Mouse (Mus musculus) embryonic facial prominence, embryonic 15.5 days (tissue): ENCODE measurements around the gene Dppa2. TPM values are rescaled to one million over a fixed set of nuclear protein-coding genes. Genes with fewer than 3 reads are reported as not detected.

Source experiments
- ATAC-seq: fragments of 200-750 bp; cut with Nextera tagmentation; 2 replicates; pipeline ENCODE4 v1.8.0; 2017; ENCODE audit warnings: low read depth, moderate TSS enrichment; ENCODE audit not compliant: insufficient number of reproducible peaks, low FRiP score, low TSS enrichment
- H3K27ac ChIP-seq: fragments of 300-500 bp; sonication (generic); replicated peaks from 2 replicates; pipeline ENCODE4 v1.5.1; 2015; ENCODE audit warnings: mild to moderate bottlenecking, inconsistent platforms
- H3K27me3 ChIP-seq: fragments of 300-500 bp; sonication (generic); 2 replicates; pipeline ENCODE4 v1.6.1; 2015; ENCODE audit warnings: inconsistent platforms
- H3K36me3 ChIP-seq: fragments of 300-500 bp; sonication (generic); 2 replicates; pipeline ENCODE4 v1.6.1; 2015; ENCODE audit warnings: mild to moderate bottlenecking, inconsistent platforms
- H3K4me1 ChIP-seq: fragments of 300-500 bp; sonication (generic); 2 replicates; pipeline ENCODE4 v1.6.1; 2015; ENCODE audit warnings: inconsistent platforms
- H3K4me2 ChIP-seq: fragments of 300-500 bp; sonication (generic); replicated peaks from 2 replicates; pipeline ENCODE4 v1.6.1; 2015; ENCODE audit warnings: mild to moderate bottlenecking, inconsistent platforms
- H3K4me3 ChIP-seq: fragments of 300-500 bp; sonication (generic); replicated peaks from 2 replicates; pipeline ENCODE4 v1.5.1; 2015; ENCODE audit warnings: mild to moderate bottlenecking, inconsistent platforms
- H3K9ac ChIP-seq: fragments of 300-500 bp; sonication (generic); 2 replicates; pipeline ENCODE4 v1.6.1; 2015; ENCODE audit warnings: inconsistent platforms
- H3K9me3 ChIP-seq: fragments of 300-500 bp; sonication (generic); replicated peaks from 2 replicates; pipeline ENCODE4 v1.6.1; 2016; ENCODE audit warnings: inconsistent platforms
- WGBS: fragments of 180-500 bp; shearing (Covaris S2); methylation state at CpG from one replicate; pipeline ENCODE4 v1.1.7; 2015; 5-methylcytosine and 5-hydroxymethylcytosine counted together
- polyA plus RNA-seq: library from polyadenylated mRNA; unstranded; fragments of >200 nt; fragmentation: Nextera tagmentation; extraction: Ambion mirVana; gene quantifications from 2 replicates; pipeline ENCODE4 v1.2.1, GENCODE M21; 2015

Dppa2 gene
- polyA plus RNA-seq = not detected in 2 replicates

- 79% methylated on average over 7 of the region's 7 CpGs for WGBS
- no peak within 1 kb of the TSS for H3K27ac ChIP-seq
Observed at GRCm38 (mm10) chr16:48303509-48303908, at the start of gene Dppa2. Gene Dppa2, plus strand, starts transcription at chr16:48303908.

GRCm38 (mm10) chr16:48254584-48254983 lies 49.1 kb upstream of the Dppa2 start:
- 88% methylated on average over 5 of the region's 5 CpGs for WGBS
- ATAC-seq = no peak
- H3K4me2 ChIP-seq = no peak overlapping the region
- H3K4me1 ChIP-seq = no peaks in the 10 kb centered on the region
- no peak overlapping the region for H3K27ac ChIP-seq
- no peaks in the 10 kb centered on the region for H3K27me3 ChIP-seq
- H3K4me3 ChIP-seq = no peak overlapping the region
- H3K9me3 ChIP-seq = no peaks in the 10 kb centered on the region
- no peaks in the 10 kb centered on the region for H3K36me3 ChIP-seq
- no peak overlapping the region for H3K9ac ChIP-seq

More at GRCm38 (mm10) chr16:48303509-48303908, at the start of gene Dppa2:
- Histone ChIP-seq H3K9me3 (no peaks in the 10 kb centered on the region), H3K4me3 (no peak within 1 kb of the TSS), H3K36me3 (no peaks in the 10 kb centered on the region), H3K4me1 (no peaks in the 10 kb centered on the region), H3K27me3 (no peaks in the 10 kb centered on the region), H3K4me2 (no peak within 1 kb of the TSS), H3K9ac (no peak within 1 kb of the TSS)
- ATAC-seq = no peak

- Histone ChIP-seq H3K9me3 (no peaks in the 10 kb centered on the region), H3K27ac (no peak overlapping the region), H3K27me3 (no peaks in the 10 kb centered on the region), H3K4me3 (no peak overlapping the region), H3K9ac (no peak overlapping the region), H3K4me1 (no peaks in the 10 kb centered on the region), H3K36me3 (no peaks in the 10 kb centered on the region), H3K4me2 (no peak overlapping the region)
- ATAC-seq = no peak
- 86% methylated on average over 4 of the region's 4 CpGs for WGBS
Observed at GRCm38 (mm10) chr16:48259519-48259918, 44.2 kb upstream of the Dppa2 start.

GRCm38 (mm10) chr16:48262901-48263300 lies 40.8 kb upstream of the Dppa2 start:
- H3K27ac ChIP-seq = no peak overlapping the region
- no peaks in the 10 kb centered on the region for H3K36me3 ChIP-seq
- no peak for ATAC-seq
- 77% methylated on average over 1 of the region's 1 CpGs for WGBS
- H3K4me2 ChIP-seq = no peak overlapping the region
- H3K4me1 ChIP-seq = no peaks in the 10 kb centered on the region
- no peak overlapping the region for H3K4me3 ChIP-seq
- no peaks in the 10 kb centered on the region for H3K9me3 ChIP-seq
- no peak overlapping the region for H3K9ac ChIP-seq
- H3K27me3 ChIP-seq = no peaks in the 10 kb centered on the region

- Histone ChIP-seq H3K9ac (no peak overlapping the region), H3K4me1 (no peaks in the 10 kb centered on the region), H3K27ac (no peak overlapping the region), H3K36me3 (no peaks in the 10 kb centered on the region), H3K4me3 (no peak overlapping the region), H3K27me3 (no peaks in the 10 kb centered on the region), H3K4me2 (no peak overlapping the region), H3K9me3 (no peaks in the 10 kb centered on the region)
- WGBS = 79% methylated on average over 4 of the region's 4 CpGs
- no peak for ATAC-seq
Observed at GRCm38 (mm10) chr16:48265856-48266255, 37.9 kb upstream of the Dppa2 start.

- H3K9me3 ChIP-seq = no peaks in the 10 kb centered on the region
- no peak overlapping the region for H3K9ac ChIP-seq
- no peak for ATAC-seq
- H3K4me3 ChIP-seq = no peak overlapping the region
- H3K27me3 ChIP-seq = no peaks in the 10 kb centered on the region
- no peaks in the 10 kb centered on the region for H3K4me1 ChIP-seq
- H3K4me2 ChIP-seq = no peak overlapping the region
- no peak overlapping the region for H3K27ac ChIP-seq
- no peaks in the 10 kb centered on the region for H3K36me3 ChIP-seq
- WGBS = 74% methylated on average over 4 of the region's 4 CpGs
Observed at GRCm38 (mm10) chr16:48276940-48277339, 26.8 kb upstream of the Dppa2 start.

GRCm38 (mm10) chr16:48280883-48281282 lies 22.8 kb upstream of the Dppa2 start:
- WGBS = 94% methylated on average over 4 of the region's 4 CpGs
- H3K4me3 ChIP-seq = no peak overlapping the region
- H3K9ac ChIP-seq = no peak overlapping the region
- ATAC-seq = no peak
- no peaks in the 10 kb centered on the region for H3K36me3 ChIP-seq
- H3K27ac ChIP-seq = no peak overlapping the region
- no peaks in the 10 kb centered on the region for H3K9me3 ChIP-seq
- H3K4me1 ChIP-seq = no peaks in the 10 kb centered on the region
- no peak overlapping the region for H3K4me2 ChIP-seq
- no peaks in the 10 kb centered on the region for H3K27me3 ChIP-seq

GRCm38 (mm10) chr16:48282801-48283200 lies 20.9 kb upstream of the Dppa2 start:
- no peak overlapping the region for H3K4me3 ChIP-seq
- H3K9ac ChIP-seq = no peak overlapping the region
- no peak overlapping the region for H3K4me2 ChIP-seq
- WGBS = 62% methylated on average over 1 of the region's 1 CpGs
- H3K36me3 ChIP-seq = no peaks in the 10 kb centered on the region
- H3K27ac ChIP-seq = no peak overlapping the region
- no peak for ATAC-seq
- no peaks in the 10 kb centered on the region for H3K9me3 ChIP-seq
- no peaks in the 10 kb centered on the region for H3K27me3 ChIP-seq
- H3K4me1 ChIP-seq = no peaks in the 10 kb centered on the region

- Histone ChIP-seq H3K27ac (no peak within 1 kb of the TSS), H3K4me1 (no peaks in the 10 kb centered on the region), H3K27me3 (no peaks in the 10 kb centered on the region), H3K4me2 (no peak within 1 kb of the TSS), H3K36me3 (no peaks in the 10 kb centered on the region), H3K4me3 (no peak within 1 kb of the TSS), H3K9me3 (no peaks in the 10 kb centered on the region), H3K9ac (no peak within 1 kb of the TSS)
- no peak for ATAC-seq
- 73% methylated on average over 4 of the region's 4 CpGs for WGBS
Observed at GRCm38 (mm10) chr16:48283517-48283916, 20.2 kb upstream of the Dppa2 start, which contains the start of gene Dppa4. Gene Dppa4, plus strand, starts transcription at chr16:48283733.

GRCm38 (mm10) chr16:48285517-48285916 lies 18.2 kb upstream of the Dppa2 start:
- H3K4me3 ChIP-seq = no peak overlapping the region
- no peaks in the 10 kb centered on the region for H3K4me1 ChIP-seq
- H3K9me3 ChIP-seq = no peaks in the 10 kb centered on the region
- H3K36me3 ChIP-seq = no peaks in the 10 kb centered on the region
- H3K9ac ChIP-seq = no peak overlapping the region
- H3K27ac ChIP-seq = no peak overlapping the region
- no peak for ATAC-seq
- 89% methylated on average over 4 of the region's 4 CpGs for WGBS
- no peak overlapping the region for H3K4me2 ChIP-seq
- no peaks in the 10 kb centered on the region for H3K27me3 ChIP-seq

- no peak for ATAC-seq
Observed at GRCm38 (mm10) chr16:48297384-48298136, 6.1 kb upstream of the Dppa2 start.

GRCm38 (mm10) chr16:48299884-48300283 lies 3.8 kb upstream of the Dppa2 start:
- Histone ChIP-seq H3K27ac (no peak overlapping the region), H3K4me1 (no peaks in the 10 kb centered on the region), H3K36me3 (no peaks in the 10 kb centered on the region), H3K9me3 (no peaks in the 10 kb centered on the region), H3K4me2 (no peak overlapping the region), H3K4me3 (no peak overlapping the region), H3K9ac (no peak overlapping the region), H3K27me3 (no peaks in the 10 kb centered on the region)
- 89% methylated on average over 3 of the region's 3 CpGs for WGBS
- no peak for ATAC-seq

More at GRCm38 (mm10) chr16:48297384-48298136, 6.1 kb upstream of the Dppa2 start:
- H3K36me3 ChIP-seq = no peaks in the 10 kb centered on the region
- H3K4me1 ChIP-seq = no peaks in the 10 kb centered on the region
- H3K9me3 ChIP-seq = no peaks in the 10 kb centered on the region
- no peak overlapping the region for H3K27ac ChIP-seq
- H3K27me3 ChIP-seq = no peaks in the 10 kb centered on the region
- H3K9ac ChIP-seq = no peak overlapping the region
- no peak overlapping the region for H3K4me3 ChIP-seq
- WGBS = 68% methylated on average over 14 of the region's 14 CpGs
- no peak overlapping the region for H3K4me2 ChIP-seq
